Mouse (Mus musculus) lung, postnatal 0 days (tissue): ENCODE data around the gene Birc6. TPM values are rescaled to one million over a fixed set of nuclear protein-coding genes. Genes with fewer than 3 reads are reported as not detected.

Experiments used
- ATAC-seq: fragments of 200-750 bp; cut with Nextera tagmentation; 2 replicates; pipeline ENCODE4 v1.8.0; 2017; ENCODE audit warnings: moderate library complexity
- DNase-seq: peaks from one replicate; pipeline ENCODE4 v3.0.0-alpha.2; 2016; ENCODE audit warnings: low spot score
- H3K27ac ChIP-seq: fragments of 300-500 bp; sonication (generic); 2 replicates; pipeline ENCODE4 v1.5.1; 2014; ENCODE audit warnings: antibody characterized with exemption, mild to moderate bottlenecking, low read length, mixed read lengths
- H3K27me3 ChIP-seq: fragments of 300-500 bp; sonication (generic); replicated peaks from 2 replicates; pipeline ENCODE4 v1.6.1; 2014; ENCODE audit warnings: low read length, mixed read lengths; ENCODE audit not compliant: insufficient read depth
- H3K36me3 ChIP-seq: fragments of 300-500 bp; sonication (generic); 2 replicates; pipeline ENCODE4 v1.6.1; 2014; ENCODE audit warnings: low read length, mixed read lengths; ENCODE audit not compliant: insufficient read depth
- H3K4me1 ChIP-seq: fragments of 300-500 bp; sonication (generic); 2 replicates; pipeline ENCODE4 v1.6.1; 2014; ENCODE audit warnings: antibody characterized with exemption, low read depth, low read length, mixed read lengths; ENCODE audit not compliant: insufficient read depth
- H3K4me2 ChIP-seq: fragments of 300-500 bp; sonication (generic); replicated peaks from 2 replicates; pipeline ENCODE4 v1.6.1; 2014; ENCODE audit warnings: low read depth, mild to moderate bottlenecking, low read length, moderate library complexity, mixed read lengths
- H3K4me3 ChIP-seq: fragments of 300-500 bp; sonication (generic); 2 replicates; pipeline ENCODE4 v1.5.1; 2014; ENCODE audit warnings: low read depth, low read length
- H3K9ac ChIP-seq: fragments of 300-500 bp; sonication (generic); replicated peaks from 2 replicates; pipeline ENCODE4 v1.6.1; 2014; ENCODE audit warnings: low read depth, mild to moderate bottlenecking
- H3K9me3 ChIP-seq: fragments of 300-500 bp; sonication (generic); 2 replicates; pipeline ENCODE4 v1.6.1; 2016; ENCODE audit warnings: low read length, mixed read lengths
- CTCF ChIP-seq: IDR thresholded peaks from 2 replicates; pipeline ENCODE4 v1.5.1; 2016; ENCODE audit warnings: antibody characterized with exemption, mild to moderate bottlenecking
- EP300 ChIP-seq: IDR thresholded peaks from 2 replicates; pipeline ENCODE4 v1.6.1; 2016; ENCODE audit warnings: antibody characterized with exemption, mild to moderate bottlenecking, control low read depth
- WGBS: fragments of 180-500 bp; shearing (Covaris S2); extraction: QIAGEN DNeasy Blood & Tissue Kit; methylation state at CpG from one replicate; pipeline ENCODE4 v1.1.7; 2014; 5-methylcytosine and 5-hydroxymethylcytosine counted together
- polyA plus RNA-seq: library from polyadenylated mRNA; unstranded; fragments of >200 nt; fragmentation: Nextera tagmentation; extraction: Ambion mirVana; gene quantifications from 2 replicates; pipeline ENCODE4 v1.2.1, GENCODE M21; 2015

Gene Birc6
- polyA plus RNA-seq, 1 experiment from 2014 or later = 108 TPM

DNA sequence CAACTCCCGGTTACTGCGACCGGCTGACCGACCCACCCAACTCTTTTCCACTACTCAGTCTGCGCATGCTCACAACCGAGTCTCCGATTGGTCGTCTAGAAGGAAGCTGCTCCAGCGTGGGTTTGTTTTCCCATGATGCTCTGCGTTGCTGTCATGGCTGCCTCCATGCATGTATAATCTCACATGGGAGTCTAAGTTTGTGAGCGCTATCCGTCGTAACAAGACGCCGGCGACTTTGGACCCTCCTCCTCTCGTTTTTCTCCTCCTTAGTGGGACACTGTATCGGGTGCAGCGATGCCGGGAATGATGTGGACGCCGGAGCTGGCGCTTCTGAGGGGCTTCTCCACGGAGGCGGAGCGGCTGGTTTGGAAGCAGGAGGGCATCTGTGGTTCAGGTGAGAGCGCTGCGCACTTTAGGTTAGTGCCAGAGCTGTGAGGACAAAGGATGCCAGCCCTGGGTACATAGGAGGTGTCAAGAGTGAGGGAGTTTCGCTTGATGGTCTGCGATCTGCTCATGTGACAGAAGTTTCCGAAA lies 189.6 kb downstream of the Birc6 start, which contains the start of gene Ttc27:
TSS of gene Ttc27 (plus strand) at position 115 of the 534 bp plus-strand sequence.
- under 1% methylated on average over 31 of the region's 31 CpGs for WGBS
- no peak within 1 kb of the TSS for H3K27ac ChIP-seq
- peak within 1 kb of the TSS; percentile 61 for H3K4me3 ChIP-seq
- peak; percentile 98 for DNase-seq
- TF ChIP-seq CTCF (no peak), EP300 (no peak)
- peaks cover 3% of the 10 kb centered on the region; the same call in 1 of the 2 replicates for H3K36me3 ChIP-seq
- no peaks in the 10 kb centered on the region for H3K27me3 ChIP-seq
- no peaks in the 10 kb centered on the region for H3K4me1 ChIP-seq
- peak; percentile 97 for ATAC-seq
- peak within 1 kb of the TSS; percentile 87 for H3K4me2 ChIP-seq
- peak within 1 kb of the TSS; percentile 26; the same call in 1 of the 2 replicates for H3K9ac ChIP-seq
- no peaks in the 10 kb centered on the region for H3K9me3 ChIP-seq

GRCm38 (mm10) chr17:74732872-74733271 lies 204.8 kb downstream of the Birc6 start:
- no peaks in the 10 kb centered on the region for H3K4me1 ChIP-seq
- no peak overlapping the region for H3K9ac ChIP-seq
- H3K36me3 ChIP-seq = no peaks in the 10 kb centered on the region
- ATAC-seq = no peak
- no peaks in the 10 kb centered on the region for H3K27me3 ChIP-seq
- no peak overlapping the region for H3K4me3 ChIP-seq
- no peak overlapping the region for H3K4me2 ChIP-seq
- TF ChIP-seq CTCF (peak; percentile 39), EP300 (no peak)
- no peaks in the 10 kb centered on the region for H3K9me3 ChIP-seq
- DNase-seq = peak; percentile 19
- H3K27ac ChIP-seq = no peak overlapping the region

DNA sequence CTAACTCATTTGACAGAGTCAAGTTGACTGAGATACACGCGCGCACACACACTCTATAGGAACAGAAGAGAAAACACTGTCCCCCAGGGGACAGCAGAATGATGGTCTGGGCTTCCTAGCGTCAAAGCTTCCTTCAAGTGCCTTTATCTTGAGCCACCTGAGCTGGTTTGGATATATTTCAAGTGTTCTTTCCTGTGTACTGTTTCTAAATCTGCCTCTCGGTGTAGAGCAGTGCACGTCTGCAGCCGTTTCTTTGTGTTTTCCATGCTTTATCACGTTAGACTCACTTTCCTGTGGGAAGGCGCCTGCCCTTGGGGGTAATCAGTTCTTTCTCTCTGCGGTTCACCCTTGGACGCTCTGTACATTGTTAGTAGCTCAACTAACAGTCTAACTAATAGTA lies 207.3 kb downstream of the Birc6 start:
- ATAC-seq (no peak), DNase-seq (no peak)
- Histone ChIP-seq H3K4me1 (no peaks in the 10 kb centered on the region), H3K4me3 (no peak overlapping the region), H3K36me3 (no peaks in the 10 kb centered on the region), H3K27me3 (no peaks in the 10 kb centered on the region), H3K4me2 (no peak overlapping the region), H3K9me3 (no peaks in the 10 kb centered on the region), H3K27ac (no peak overlapping the region), H3K9ac (no peak overlapping the region)
- WGBS = 81% methylated on average over 11 of the region's 11 CpGs
- TF ChIP-seq EP300 = no peak
- no peak for TF ChIP-seq CTCF

DNA sequence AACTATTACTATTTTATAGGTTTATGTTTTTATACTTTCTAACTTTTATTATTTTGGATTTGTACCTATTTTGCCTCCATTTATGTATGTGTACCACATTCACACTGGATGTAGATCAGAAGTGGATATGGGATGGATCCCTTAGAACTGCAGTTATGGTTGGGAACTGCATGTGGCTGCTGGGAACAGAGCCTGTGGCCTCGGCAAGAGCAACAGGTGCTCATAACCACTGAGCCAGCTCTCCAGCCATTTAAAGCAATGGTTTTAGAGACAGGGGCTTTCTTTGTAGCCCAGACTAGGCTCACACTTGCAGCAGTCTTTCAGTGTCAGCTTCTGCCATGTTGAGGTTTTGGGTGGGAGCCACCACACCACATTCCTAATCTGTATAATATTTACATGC lies 221.6 kb downstream of the Birc6 start:
- Histone ChIP-seq H3K27me3 (no peaks in the 10 kb centered on the region), H3K4me2 (no peak overlapping the region), H3K36me3 (no peaks in the 10 kb centered on the region), H3K27ac (no peak overlapping the region), H3K4me1 (no peaks in the 10 kb centered on the region), H3K9ac (no peak overlapping the region), H3K9me3 (no peaks in the 10 kb centered on the region), H3K4me3 (no peak overlapping the region)
- no peak for ATAC-seq
- 73% methylated on average over 1 of the region's 1 CpGs for WGBS
- no peak for DNase-seq
- TF ChIP-seq CTCF (no peak), EP300 (no peak)

- 83% methylated on average over 4 of the region's 4 CpGs for WGBS
- no peaks in the 10 kb centered on the region for H3K4me1 ChIP-seq
- TF ChIP-seq CTCF (no peak), EP300 (no peak)
Observed at GRCm38 (mm10) chr17:74751026-74751425, 222.9 kb downstream of the Birc6 start.

More at GRCm38 (mm10) chr17:74751026-74751425, 222.9 kb downstream of the Birc6 start:
- H3K4me3 ChIP-seq = no peak overlapping the region
- no peaks in the 10 kb centered on the region for H3K27me3 ChIP-seq
- H3K9me3 ChIP-seq = no peaks in the 10 kb centered on the region
- DNase-seq (no peak), ATAC-seq (no peak)
- no peak overlapping the region for H3K4me2 ChIP-seq
- no peak overlapping the region for H3K9ac ChIP-seq
- H3K27ac ChIP-seq = no peak overlapping the region
- no peaks in the 10 kb centered on the region for H3K36me3 ChIP-seq

Other genes starting within 250 kb of the Birc6 start
- gene Memo1, start 232.8 kb upstream of the Birc6 start, polyA plus RNA-seq = 54.2 and 56.3 TPM in 2 replicates
- 149 and 165 TPM in 2 replicates for gene Dpy30, start 204.4 kb upstream of the Birc6 start, polyA plus RNA-seq
- gene Spast, start 189.3 kb upstream of the Birc6 start, polyA plus RNA-seq = 10.1 and 12.7 TPM in 2 replicates
- 26.7 and 28.6 TPM in 2 replicates for gene Slc30a6, start 132.7 kb upstream of the Birc6 start, polyA plus RNA-seq
- gene Nlrc4, start 69.2 kb upstream of the Birc6 start, polyA plus RNA-seq = 0.53 and 0.77 TPM in 2 replicates
- gene Yipf4, start 38.8 kb upstream of the Birc6 start, polyA plus RNA-seq = 106 and 112 TPM in 2 replicates
- gene Ttc27, start 189.4 kb downstream of the Birc6 start, polyA plus RNA-seq = 8.6 and 8.8 TPM in 2 replicates